Mouse (Mus musculus) granulocyte monocyte progenitor cell, adult 5-6 weeks (primary cell): ENCODE results near the gene Ccl2. TPM values are rescaled to one million over a fixed set of nuclear protein-coding genes. Genes with fewer than 3 reads are reported as not detected.

Experiments
- ATAC-seq: replicated peaks from 2 replicates; pipeline ENCODE4 v1.8.0; 2016; ENCODE audit warnings: mild to moderate bottlenecking, moderate TSS enrichment, inconsistent platforms; ENCODE audit not compliant: poor library complexity, severe bottlenecking
- total RNA-seq, 2 experiments: library from RNA; stranded (forward) in 1 of 2; stranded (reverse) in 1 of 2; fragments of 200-712, 200-1000 nt in 1 of 2; fragments of >200 nt in 1 of 2; fragmentation: Nextera tagmentation in 1 of 2; gene quantifications; 2 replicates each; pipeline ENCODE4 v1.2.3; 2014 to 2017

Gene Ccl2
- total RNA-seq, 2 experiments from 2014 or later: 0.41 TPM; not detected in 1

DNA sequence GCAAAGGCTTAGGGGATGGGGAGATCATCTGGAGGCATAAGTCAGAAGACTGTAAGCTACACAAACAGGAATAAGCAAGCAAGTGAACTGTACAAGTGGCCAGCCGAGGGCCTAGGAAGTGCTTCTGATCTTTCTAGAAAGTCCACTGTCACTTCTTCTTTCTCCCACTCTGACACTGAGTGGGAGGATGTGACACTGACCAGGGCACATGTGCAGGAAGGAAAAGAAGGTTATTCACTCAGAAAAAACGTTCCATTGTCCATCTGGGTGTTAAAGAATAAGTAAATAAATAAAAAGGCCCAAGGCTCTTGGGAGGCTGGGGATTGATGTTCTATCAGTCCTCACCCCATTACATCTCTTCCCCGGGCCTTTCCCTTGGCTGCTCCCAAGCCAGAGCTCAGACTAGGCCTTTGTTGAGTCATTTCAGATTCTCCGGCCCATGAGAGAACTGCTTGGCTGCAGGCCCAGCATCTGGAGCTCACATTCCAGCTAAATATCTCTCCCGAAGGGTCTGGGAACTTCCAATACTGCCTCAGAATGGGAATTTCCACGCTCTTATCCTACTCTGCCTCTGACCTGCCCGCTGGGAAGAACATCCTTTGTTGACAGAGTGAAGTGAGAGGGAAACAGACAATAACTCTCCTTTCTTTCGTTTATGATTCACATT, 2.6 kb upstream of the Ccl2 start:
- ATAC-seq: no peak

DNA sequence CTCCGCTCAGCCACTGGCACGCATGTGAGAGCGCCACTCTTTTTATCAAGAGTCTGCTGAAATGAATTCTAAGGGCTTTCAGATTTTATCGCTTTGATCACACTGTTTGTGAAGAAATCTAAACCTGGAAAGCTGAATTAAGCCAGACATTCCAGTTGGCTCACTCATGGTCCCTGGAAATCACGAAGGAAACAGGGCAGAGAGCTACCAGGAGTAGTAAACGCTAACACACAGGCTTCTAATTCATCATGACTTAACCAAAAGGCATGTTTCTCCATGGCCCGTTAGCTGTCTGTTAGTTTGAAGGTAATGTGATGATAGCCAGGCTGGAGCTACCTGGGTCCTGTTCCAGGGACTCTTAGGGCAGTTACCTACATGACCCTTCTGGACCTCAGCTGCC, 925 bp upstream of the Ccl2 start:
- no peak for ATAC-seq

DNA sequence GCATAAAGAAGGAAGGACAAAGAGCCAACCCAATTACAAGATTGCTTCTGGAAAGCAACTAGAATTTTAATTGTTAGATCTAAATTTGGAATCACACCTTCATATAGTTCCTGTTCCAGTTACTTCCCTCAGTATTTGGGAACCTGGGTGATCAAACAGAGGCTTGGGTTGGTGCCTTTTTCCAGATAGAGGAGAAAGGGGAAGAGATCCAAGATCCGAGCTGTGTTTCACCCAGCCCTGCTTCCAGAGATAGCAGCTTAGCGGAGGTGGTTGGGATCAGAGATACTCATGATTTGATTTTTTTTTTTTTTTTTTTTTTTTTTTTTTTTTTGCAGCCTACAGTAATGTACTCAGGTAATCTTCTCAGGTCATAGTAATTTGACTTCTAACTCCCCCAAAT, 486 bp downstream of the Ccl2 start:
- ATAC-seq: no peak

DNA sequence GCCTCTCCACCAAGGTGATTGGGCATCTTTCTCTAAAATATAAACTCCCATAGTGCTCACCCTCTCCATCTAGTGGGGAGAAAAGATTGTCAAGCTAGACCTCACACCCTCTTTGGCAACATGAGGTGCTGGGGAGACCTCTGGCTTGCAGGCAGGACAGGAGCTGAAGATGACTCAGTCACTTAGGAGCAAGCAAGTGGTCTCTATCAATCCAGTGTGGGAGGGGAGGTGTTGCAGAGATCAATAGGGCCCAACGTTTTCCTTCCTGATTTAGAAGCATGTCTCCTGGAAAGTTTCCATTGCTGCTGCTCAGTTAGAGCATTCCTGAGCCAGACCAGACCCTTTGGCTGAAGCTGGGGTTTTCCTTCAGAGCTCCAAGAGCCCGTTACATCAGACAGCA, 3.2 kb downstream of the Ccl2 start, which contains the start of gene Gm17268:
Gene Gm17268, minus strand, starts transcription at position 28 of the 400 bp plus-strand sequence.
- no peak for ATAC-seq

DNA sequence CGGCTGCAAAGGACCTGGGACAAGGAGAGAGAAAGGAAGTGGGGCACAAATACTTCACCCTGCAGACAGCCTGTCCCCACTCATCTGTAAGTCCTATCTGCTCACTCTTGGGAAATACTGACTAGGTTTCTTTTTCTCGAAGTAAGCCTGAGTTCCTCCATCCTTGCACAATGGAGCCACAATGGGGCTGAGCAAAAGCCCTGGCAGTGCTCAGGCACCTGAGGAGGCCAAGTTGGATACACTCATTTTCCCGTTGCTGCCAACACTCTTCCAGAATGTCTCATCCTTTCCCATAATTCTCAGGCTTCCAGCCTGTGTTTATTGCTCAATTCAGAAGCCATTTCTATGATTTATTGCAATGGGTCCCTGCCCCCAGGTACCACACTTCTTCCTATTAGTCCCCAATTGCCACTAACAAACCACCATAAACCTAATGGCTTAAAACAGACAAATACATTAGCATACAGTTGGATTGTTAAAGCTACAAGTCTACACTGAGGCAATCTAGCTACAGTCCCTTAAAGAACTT, 3.8 kb downstream of the Ccl2 start:
- peak; percentile 47 for ATAC-seq

DNA sequence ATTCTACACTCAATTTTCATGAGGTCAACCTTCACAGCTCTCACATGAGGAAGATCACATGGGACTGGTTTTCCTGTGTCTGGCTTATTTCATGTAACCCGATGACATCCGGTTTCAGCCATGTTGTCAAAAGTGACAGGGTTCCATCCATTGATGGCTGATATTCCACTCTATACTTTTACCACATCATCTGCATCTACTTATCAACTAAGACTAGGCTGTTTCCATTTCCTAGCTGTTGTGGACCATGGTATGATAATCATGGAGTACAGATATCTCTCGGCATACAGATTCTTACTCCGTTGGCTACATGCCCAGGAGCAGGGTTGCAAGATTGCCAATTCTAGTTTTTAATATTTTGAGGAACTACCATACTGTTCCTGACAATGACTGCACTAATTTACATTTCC, 6.3 kb downstream of the Ccl2 start:
- peak; percentile 55 for ATAC-seq

DNA sequence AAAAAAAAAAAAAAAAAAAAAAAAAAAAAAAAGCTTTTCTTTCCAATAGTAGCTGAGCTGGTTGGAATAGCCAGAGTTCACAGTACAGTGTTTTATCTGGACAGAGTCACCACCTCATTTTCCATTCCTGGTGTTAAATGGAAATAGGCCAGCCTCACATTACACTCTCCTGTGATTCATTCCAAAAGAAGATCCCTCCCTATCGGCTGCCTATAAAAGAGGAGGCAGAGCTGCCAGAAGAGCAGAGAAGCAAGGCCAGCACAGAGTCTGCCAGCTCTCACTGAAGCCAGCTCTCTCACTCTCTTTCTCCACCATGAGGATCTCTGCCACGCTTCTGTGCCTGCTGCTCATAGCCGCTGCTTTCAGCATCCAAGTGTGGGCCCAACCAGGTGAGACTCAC, 10.1 kb downstream of the Ccl2 start, which contains the start of gene Ccl7:
Gene Ccl7, plus strand, starts transcription at position 242 of the 400 bp plus-strand sequence.
- no peak for ATAC-seq

DNA sequence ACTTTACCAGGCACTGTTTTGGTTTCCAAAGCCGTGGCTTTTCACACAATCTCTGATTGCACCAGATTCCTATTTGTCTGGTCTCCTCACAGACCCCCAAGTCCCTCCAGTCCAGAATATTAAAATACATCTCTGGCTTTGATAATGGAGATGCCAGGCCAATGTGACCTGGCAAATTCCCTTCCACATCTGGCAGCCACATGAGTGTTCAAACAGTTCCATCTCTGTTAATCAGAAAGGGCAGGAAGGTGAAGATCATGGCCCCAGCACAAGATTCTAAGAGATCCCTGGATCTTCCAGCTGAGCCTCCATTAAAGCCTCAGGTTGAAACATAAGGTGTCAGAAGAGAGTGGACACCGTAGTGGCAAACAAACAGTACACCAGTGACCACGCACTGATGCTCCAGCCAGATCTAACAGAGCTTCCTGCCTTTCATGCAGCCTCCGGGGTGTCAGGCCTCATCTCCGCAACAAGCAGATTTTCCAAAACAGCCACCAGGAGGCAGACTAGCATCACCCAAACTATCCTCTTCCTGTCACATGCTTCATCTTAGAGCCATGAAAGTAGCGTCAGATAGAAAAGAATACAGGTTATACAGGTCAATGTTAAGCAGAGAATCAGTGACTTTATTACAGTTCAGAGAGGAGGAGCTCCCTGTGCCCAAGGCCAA, 12.5 kb downstream of the Ccl2 start:
- ATAC-seq: peak; percentile 86

DNA sequence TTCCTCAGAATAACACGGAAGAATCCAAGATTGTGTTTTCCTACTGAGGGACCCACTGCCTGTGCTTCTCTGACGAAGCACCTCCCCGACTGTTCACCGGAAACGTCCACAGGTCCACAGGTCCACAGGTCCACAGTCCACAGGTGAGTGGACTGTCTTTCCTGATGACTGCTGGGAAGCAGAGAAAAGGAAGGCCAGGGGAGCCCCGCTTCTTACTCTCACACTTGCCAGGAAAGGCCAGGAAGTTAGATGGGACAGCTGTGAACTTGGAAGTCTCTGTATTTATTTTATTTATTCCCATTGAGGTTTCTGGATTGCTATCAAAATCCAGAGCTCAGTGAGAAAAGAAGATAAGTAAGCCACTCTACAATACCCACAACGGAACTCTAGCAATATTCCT, 18.5 kb downstream of the Ccl2 start:
- no peak for ATAC-seq

DNA sequence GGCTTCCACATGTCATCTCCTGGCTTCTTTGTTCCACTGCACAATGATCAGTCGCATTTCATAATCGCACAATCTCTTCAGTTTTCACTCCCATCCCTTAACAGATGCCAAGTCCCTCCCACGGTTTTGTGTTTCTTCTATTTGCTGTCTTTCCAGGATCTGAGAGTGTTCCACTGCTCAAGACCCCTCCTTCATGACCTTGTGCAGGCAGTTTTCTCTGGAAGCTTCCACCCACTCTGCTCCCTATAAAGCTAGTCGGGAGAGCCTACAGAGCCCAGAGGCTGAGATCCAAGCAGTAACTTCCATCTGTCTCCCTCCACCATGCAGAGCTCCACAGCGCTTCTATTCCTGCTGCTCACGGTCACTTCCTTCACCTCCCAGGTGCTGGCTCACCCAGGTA, 22.3 kb downstream of the Ccl2 start, which contains the start of gene Ccl11:
Gene Ccl11, plus strand, starts transcription at position 178 of the 400 bp plus-strand sequence.
- no peak for ATAC-seq

DNA sequence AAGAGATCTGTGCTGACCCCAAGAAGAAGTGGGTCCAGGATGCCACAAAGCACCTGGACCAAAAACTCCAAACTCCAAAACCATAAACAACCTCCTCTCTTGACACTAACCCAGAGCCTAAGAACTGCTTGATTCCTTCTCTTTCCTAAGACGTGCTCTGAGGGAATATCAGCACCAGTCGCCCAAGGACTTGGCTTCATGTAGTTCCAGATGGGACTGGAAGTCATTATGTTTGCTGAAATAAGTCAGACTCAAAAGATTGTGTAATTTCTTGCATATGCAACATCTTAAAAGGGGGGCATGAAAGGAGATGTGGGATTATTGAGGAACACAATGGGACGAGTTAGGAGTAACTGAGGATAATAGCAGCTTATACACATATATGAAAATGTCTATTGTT, 26.9 kb downstream of the Ccl2 start:
- ATAC-seq: no peak

DNA sequence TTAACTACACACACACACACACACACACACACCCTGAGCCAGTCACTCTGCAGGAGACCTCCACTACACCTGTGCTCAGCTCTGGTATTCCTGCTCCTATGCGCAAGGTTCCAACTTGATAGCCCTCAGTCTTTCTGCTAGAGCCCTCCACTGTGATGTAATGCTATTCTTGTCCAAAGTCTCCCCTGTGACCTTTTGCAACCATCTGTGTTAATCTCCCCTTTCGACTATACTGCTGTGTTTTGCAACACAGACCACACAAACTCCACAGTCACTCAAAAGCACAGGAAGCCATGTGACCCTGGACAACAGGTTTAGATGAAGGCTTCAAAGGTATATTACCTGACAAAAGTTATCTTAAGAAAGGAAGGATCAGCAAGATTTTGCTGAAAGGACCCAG, 28.1 kb downstream of the Ccl2 start:
- no peak for ATAC-seq

DNA sequence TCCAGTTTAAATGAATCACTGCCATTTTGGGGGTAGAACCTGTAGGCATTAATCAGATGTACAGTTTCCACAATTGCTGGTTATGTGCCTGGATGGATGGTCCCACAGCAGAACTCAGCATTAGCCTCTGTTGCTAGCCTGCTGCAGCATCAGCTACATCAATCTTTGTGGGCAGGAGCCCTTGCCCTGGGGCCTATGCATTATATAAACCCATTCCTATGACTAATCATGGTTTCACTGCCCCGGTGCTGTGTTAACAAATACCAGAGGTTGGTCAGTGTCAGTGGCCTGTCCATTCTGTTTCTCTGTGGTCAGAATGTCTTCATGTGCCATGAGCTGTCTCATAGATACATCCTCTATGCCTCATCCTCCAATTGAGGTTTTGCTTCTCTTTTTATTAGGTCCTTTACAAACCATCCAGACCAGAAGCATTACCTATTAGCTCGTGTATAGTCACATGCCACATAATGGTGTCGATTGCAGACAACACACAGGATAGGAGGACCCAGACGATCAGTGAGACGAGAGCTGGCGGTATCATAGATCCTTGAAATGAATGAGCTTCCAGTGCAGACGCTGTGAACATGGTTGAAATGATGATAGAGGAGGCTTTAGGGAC, 31.7 kb downstream of the Ccl2 start:
- ATAC-seq: no peak

DNA sequence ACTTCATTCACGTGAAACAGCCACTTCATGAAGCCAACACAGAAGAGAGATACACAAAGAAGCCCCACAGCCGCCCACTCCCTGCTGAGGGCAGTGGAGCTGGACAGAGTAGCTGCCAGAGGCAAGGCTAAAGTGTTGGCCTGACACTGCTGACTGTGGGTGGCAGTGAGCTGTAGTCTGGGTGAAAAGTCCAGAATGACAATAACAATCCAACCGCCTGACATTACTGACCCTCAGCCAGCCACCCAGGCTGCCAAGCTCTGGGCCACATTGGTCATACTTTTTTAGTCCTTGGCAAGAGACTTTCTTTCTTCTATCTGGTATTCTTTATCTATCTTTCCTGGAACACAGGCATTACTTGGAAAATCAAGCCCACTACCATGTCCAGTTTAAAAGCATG, 35.7 kb downstream of the Ccl2 start:
- ATAC-seq: no peak

DNA sequence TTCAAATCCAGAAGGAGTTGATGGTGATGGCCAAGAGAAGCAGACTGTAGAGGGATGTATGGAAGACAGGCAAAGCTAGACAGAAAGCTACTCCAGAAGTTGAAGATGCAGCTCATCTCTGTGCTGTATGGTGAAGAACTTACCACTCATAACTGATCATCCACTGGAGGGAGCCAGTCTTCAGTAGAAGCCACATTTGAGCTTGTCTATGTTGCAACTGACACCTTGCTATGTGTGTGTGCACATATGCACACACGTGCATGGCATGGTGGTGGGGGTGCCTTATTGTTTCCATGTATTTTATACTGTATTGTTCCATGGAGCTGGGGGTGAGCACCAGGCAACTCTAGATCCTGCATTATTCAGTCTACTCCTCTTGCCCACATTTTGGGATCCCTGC, 37.0 kb downstream of the Ccl2 start:
- ATAC-seq: peak; percentile 62

DNA sequence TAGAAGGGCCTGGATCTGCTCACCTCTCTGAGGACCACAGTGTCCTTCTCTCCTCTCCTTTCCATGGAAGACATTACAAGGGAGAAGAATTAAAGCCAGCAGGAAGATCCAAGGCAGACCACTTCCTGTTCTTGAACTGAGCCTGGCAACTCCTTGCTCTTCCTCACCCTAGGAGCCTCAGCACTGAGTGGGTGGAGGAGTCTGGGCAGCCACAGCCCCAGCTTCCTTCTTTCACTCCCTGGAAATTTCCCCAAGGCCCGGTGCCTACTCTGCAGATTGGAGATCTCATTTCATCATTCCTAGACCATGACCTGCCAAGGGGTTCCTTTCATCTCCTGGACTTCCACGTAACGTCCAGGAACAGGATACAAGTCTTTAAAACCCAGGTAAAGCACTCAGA, 37.6 kb downstream of the Ccl2 start:
- ATAC-seq: peak; percentile 53; the same call in 1 of the 2 replicates

DNA sequence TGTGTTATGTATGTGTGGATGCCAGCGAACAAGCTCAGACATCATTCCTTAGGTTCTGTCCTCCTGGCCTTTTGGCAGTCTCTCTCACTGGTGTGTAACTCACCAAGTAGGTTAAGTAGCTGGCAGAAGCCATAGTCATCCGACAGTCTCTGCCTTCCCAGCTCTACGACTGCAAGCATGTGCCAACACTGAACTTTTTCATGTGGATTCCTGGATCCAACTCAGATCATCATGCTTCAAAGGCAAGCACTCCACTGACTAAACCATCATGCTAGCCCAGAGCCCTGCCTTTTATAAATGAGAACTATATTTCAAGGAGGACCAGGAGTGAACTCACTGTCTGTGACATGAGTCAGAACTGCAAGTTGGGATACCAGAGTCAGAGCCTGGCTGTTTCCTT, 38.3 kb downstream of the Ccl2 start:
- ATAC-seq: no peak

DNA sequence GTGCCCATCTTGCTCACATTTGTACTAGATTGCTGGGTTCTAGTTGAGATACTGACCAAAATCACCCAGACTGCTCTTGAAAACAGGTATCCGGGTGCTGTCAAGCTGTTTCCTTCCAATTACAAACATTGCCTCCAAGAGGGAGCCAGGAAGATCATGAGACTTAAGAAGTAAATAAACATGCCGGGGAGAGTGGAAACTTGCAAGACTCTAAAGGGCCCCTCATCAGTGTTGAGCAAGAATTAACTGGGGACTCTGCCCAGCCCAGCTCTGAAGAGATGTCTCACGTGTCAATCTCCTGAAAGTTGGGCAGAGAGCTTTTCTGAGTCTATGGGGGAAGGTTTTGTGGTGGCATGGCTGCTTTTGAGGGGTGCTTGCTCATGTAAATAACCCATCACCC, 41.7 kb downstream of the Ccl2 start:
- ATAC-seq: no peak

DNA sequence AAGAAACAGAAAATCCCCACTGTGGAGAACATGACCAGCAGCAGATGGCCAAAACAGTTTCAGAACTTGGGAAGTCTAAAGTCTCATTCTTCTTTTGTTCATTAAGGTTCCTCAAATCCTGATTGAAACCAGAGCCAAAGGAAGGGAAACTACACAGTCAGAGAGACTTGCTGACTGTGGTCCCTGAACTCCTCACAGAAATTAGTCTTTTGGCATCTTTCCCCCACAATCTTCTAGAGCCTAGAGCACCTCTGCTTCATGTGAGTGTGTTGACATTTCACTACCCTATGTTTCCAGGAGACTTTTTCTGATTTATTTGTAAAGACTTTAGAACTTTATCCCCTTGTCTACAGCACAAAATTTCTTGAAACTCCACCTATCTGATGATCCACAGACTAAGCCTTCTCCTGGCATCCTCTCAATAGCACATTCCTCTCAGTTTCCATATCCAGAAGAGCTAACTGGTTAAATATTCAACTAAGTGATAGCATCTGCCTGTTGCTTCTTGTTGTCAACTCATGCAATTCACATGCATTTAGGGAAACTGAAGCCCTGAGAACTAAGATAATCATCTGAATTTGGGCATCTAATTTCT, 42.9 kb downstream of the Ccl2 start:
- peak; percentile 37; the same call in 1 of the 2 replicates for ATAC-seq

DNA sequence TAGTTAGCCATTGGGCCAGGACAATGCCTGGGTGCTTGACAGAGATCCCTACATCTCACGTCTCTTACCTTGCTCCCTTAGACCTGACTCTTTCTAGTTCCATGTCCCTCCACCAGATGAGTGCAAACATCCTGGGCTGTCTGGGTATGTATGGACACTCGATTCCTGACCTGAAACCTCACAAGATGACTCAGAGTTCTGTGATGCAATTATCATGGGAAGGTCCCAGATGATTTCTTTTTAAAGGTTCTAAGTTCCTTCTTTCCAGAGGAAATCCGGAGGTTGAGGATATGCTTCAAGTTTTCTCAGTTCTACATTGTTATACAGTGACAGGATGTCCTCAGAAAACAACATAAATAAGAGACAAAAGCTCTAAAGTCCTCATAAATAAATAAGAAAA, 45.5 kb downstream of the Ccl2 start:
- no peak for ATAC-seq

DNA sequence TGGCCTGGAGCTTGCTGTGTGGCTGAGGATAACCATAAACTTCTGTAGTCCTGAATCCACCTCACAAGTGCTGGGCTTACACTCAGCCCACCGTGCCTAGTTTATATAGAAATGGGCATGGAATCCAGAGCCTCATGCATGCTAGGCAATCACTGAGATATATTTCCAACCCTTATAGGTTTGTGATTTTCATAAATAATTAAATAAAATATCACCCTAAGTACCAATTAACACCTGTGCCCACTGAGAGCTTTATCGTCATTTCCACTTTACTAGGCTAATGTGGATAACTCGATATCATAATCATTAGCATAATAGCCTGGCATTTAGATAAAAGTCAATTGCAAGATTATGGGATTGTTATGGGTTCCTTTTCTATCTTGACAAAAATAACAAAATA, 49.0 kb downstream of the Ccl2 start:
- no peak for ATAC-seq
